Mouse (Mus musculus): ENCODE measurements around the gene Fcgr1. TPM values are rescaled to one million over a fixed set of nuclear protein-coding genes. Genes with fewer than 3 reads are reported as not detected.

The Fcgr1 gene
- 3.3 and 4.7 TPM in 2 replicates for polyA plus RNA-seq (2015; fragmentation: Nextera tagmentation; extraction: Ambion mirVana)

DNA sequence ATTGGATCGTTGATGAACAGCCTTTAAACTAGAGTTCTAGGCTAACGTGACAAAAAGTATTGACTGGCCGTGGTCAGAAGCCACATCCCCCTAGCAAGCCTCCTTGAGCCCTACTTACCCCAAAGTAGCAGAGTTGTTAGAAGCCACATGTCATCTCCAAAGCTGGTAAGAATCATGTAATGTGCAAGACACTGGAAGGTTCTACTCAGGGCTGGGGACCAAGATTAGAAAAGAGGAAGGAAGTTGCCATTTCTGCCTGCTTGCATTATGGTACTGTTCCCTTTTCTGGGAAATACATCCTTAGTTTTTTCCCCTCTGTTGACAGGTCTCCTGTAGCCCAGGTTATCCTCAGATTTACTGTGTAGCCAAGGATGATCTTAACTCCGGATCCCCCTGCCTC, at the start of gene Fcgr1:
TSS of gene Fcgr1 (minus strand) at position 183 of the 400 bp plus-strand sequence.

DNA sequence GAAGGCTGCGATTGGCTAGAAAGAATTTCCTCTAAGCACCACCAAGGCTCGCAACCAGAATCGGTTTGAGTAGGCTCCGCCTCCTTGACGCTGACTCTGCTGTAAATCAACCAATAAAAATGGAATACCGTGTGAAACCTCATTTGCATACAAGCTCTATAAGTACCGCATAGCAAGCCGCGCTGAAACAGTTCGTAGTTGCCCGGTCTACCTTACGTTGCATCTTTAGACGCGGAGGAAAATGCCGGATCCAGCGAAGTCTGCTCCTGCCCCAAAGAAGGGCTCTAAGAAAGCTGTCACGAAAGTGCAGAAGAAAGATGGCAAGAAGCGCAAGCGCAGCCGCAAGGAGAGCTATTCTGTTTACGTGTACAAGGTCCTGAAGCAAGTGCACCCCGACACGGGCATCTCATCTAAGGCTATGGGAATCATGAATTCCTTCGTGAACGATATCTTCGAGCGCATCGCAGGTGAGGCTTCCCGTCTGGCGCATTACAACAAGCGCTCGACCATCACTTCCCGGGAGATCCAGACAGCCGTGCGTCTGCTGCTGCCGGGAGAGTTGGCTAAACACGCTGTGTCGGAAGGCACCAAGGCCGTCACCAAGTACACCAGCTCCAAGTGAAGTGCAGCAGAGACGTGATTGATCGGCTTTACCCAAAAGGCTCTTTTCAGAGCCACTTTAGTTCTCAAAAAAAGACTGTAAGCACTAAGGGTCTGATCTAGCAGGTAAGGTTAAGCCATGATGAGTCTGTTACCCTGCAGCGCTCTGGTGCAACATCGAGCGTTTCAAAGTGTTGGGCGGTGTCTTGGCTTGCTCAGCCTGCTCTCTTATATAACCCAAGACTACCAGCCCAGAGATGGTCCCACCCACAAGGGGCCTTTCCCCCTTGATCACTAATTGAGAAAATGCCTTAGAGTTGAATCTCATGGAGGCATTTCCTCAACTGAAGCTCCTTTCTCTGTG, 24.0 kb downstream of the Fcgr1 start, which contains the start of gene Hist2h2bb:
TSS of gene Hist2h2bb (plus strand) at position 242 of the 964 bp plus-strand sequence.

DNA sequence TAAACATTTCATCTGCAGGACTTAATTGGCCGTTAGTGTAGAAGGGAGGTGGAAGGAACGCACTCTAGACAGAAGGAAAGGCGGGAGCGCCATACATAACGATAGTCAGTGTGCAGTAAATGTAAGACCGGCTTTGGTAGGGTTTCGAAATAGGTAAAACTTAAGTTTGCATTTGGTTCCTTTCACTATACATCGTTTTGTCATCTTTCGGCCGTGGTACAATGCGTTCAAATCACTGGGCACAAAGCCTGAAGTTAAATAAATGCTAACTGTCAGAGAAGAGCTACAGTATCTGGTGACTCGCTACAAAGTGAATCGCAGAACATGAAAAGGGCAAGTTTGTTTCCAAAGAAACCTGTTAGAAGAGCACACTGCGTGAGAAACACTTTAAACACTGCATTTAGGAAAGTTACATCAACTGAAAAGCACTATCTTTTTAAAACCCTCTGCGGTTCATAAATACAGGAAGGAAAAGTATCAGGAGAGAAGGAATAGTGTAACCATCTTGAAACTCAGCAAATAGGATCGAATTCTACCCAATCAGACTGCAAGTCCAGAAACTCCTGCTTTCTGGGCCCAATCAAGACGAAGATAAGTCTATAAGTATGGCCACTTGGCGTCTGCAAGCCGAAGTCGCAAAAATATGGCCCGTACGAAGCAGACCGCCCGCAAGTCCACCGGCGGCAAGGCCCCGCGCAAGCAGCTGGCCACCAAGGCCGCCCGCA, 25.6 kb downstream of the Fcgr1 start, which contains the start of gene Hist2h3b:
TSS of gene Hist2h3b (plus strand) at position 604 of the 725 bp plus-strand sequence.

DNA sequence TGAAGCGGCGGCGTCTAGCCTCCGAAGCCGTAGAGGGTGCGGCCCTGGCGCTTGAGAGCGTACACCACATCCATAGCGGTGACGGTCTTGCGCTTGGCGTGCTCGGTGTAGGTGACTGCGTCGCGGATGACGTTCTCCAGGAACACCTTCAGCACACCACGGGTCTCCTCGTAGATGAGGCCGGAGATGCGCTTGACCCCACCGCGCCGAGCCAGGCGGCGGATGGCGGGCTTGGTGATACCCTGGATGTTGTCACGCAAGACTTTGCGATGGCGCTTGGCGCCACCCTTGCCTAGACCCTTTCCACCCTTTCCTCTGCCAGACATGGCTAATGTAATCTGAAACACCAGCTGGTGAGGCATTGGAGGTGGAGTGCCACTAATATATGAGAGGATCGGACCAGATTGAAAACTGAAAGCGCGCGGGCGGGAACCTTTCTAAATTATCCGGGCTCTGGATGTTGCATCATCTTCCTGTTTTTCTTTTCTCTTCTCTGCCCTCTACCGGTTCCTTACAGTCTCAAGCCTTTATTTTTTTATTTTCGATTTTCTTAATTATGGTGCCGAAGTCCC, 30.7 kb downstream of the Fcgr1 start, which contains the start of gene Hist2h4:
TSS of gene Hist2h4 (minus strand) at position 333 of the 572 bp plus-strand sequence.

DNA sequence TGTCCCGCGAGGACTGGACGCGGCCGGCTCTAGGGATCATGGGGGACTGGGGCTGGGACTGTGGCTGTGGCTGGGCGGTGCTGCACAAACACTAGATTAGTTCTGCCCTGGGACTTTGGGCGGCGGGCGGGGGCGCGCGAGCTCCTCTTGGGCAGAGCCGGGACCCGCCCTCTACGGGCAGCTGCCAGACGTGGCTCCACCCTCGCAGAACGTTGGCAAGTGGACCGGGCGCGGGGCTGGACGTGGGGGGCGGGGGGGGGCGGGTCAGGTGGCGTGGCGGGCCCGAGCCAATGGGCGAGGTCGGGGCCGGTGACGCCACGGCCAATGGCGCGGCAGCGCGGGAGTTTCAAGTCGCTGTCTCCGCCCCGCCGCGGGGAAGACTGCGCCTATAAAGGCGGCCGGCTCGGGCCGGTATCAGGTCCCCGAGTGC, 47.3 kb downstream of the Fcgr1 start, which contains the start of gene Hist2h3c1:
TSS of gene Hist2h3c1 (plus strand) at position 259 of the 430 bp plus-strand sequence.

DNA sequence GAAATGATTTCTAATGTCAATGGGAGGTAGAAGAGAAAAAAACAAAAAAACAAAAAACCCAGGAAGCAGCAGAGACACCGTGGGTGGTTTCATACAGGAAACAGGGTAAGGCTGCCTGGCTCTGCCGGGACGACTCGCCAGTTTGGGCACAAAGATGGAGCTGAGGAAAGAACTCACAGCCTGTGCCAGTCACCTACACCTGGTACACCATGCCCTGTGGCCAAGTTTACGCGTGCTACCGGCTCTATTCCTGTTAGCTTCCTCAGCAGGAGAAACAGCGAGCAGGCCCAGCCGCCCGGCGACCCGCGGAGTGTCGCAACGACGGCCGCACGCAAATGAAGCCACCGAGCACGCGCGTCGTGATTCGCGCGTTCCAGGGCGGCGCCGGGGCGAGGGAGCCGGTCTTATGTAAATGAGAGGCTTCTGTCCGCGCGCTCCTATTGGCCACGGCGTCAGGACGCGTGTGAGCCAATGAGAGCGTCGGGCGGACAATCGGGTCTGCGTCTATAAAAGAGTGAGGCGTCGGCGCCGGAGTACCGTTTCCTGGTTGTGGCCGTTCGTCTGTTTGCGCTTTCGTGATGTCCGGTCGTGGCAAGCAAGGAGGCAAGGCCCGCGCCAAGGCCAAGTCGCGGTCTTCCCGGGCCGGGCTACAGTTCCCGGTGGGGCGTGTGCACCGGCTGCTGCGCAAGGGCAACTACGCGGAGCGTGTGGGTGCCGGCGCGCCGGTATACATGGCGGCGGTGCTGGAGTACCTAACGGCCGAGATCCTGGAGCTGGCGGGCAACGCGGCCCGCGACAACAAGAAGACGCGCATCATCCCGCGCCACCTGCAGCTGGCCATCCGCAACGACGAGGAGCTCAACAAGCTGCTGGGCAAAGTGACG, 48.5 kb downstream of the Fcgr1 start, which contains the start of gene Hist2h2aa1:
TSS of gene Hist2h2aa1 (plus strand) at position 495 of the 884 bp plus-strand sequence.

DNA sequence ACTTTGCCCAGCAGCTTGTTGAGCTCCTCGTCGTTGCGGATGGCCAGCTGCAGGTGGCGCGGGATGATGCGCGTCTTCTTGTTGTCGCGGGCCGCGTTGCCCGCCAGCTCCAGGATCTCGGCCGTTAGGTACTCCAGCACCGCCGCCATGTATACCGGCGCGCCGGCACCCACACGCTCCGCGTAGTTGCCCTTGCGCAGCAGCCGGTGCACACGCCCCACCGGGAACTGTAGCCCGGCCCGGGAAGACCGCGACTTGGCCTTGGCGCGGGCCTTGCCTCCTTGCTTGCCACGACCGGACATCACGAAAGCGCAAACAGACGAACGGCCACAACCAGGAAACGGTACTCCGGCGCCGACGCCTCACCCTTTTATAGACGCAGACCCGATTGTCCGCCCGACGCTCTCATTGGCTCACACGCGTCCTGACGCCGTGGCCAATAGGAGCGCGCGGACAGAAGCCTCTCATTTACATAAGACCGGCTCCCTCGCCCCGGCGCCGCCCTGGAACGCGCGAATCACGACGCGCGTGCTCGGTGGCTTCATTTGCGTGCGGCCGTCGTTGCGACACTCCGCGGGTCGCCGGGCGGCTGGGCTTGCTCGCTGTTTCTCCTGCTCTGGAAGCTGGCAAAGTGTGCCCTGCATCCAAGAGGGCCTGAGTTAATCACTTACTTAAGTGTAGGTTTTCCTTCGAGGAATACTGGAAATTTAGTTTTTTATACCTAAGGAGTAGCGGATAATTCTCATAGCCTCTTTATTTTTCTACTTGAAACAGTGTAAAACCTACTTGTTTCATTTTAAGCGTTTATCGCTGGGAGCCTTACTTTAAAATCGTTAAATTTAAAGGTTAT, 53.6 kb downstream of the Fcgr1 start, which contains the start of gene Hist2h2aa2:
TSS of gene Hist2h2aa2 (minus strand) at position 328 of the 850 bp plus-strand sequence.

DNA sequence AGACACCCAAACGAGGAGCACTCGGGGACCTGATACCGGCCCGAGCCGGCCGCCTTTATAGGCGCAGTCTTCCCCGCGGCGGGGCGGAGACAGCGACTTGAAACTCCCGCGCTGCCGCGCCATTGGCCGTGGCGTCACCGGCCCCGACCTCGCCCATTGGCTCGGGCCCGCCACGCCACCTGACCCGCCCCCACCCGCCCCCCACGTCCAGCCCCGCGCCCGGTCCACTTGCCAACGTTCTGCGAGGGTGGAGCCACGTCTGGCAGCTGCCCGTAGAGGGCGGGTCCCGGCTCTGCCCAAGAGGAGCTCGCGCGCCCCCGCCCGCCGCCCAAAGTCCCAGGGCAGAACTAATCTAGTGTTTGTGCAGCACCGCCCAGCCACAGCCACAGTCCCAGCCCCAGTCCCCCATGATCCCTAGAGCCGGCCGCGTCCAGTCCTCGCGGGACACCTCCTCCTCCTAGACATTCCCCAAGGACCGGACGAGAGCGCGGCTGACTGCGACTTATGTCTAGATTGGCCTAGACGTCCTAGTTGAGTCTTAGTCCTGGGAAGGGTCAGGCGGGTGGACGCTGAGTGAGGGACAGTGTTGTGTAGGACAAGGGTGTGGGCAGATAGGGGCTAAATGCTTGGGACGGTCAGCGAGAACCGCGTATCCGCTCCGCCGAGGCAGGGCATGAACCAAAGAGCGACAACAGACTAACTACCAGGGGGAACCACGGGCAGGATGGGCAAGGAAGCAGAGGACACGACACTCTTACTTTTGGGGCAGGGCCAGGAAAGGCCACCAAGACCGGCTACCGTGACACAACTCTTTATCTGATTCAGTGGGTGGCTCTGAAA, 54.6 kb downstream of the Fcgr1 start, which contains the start of gene Hist2h3c2:
TSS of gene Hist2h3c2 (minus strand) at position 174 of the 840 bp plus-strand sequence.

Small RNAs within 50 kb of the gene (microRNA-seq; reads per million reads assigned to microRNA genes)
- 0 reads per million in 2 experiments for gene Gm47311
- gene Gm47313: 0 reads per million in 2 experiments

Other genes with a start within 250 kb of the Fcgr1 start
- gene Vps45, start 235.5 kb downstream of the Fcgr1 start, polyA plus RNA-seq (2015; fragmentation: Nextera tagmentation; extraction: Ambion mirVana): 26.6 and 29.7 TPM in 2 replicates
- 20.5 and 21.8 TPM in 2 replicates for gene Otud7b, start 189.4 kb downstream of the Fcgr1 start, polyA plus RNA-seq (2015; fragmentation: Nextera tagmentation; extraction: Ambion mirVana)
- 8.6 and 10.7 TPM in 2 replicates for gene Mtmr11, start 132.0 kb downstream of the Fcgr1 start, polyA plus RNA-seq (2015; fragmentation: Nextera tagmentation; extraction: Ambion mirVana)
- 39.7 and 47.5 TPM in 2 replicates for gene Sf3b4, start 121.6 kb downstream of the Fcgr1 start, polyA plus RNA-seq (2015; fragmentation: Nextera tagmentation; extraction: Ambion mirVana)
- 0.71 and 0.97 TPM in 2 replicates for gene Sv2a, start 112.8 kb downstream of the Fcgr1 start, polyA plus RNA-seq (2015; fragmentation: Nextera tagmentation; extraction: Ambion mirVana)
- 47.6 and 49.2 TPM in 2 replicates for gene Bola1, start 74.3 kb downstream of the Fcgr1 start, polyA plus RNA-seq (2015; fragmentation: Nextera tagmentation; extraction: Ambion mirVana)
- 0.63 TPM in 1 of 2 replicates, not detected in the other for gene Hist2h2ab, start 74.1 kb downstream of the Fcgr1 start, polyA plus RNA-seq (2015; fragmentation: Nextera tagmentation; extraction: Ambion mirVana)
- gene Hist2h2ac, start 73.1 kb downstream of the Fcgr1 start, polyA plus RNA-seq (2015; fragmentation: Nextera tagmentation; extraction: Ambion mirVana): 2.5 and 2.6 TPM in 2 replicates
- 1.4 and 1.6 TPM in 2 replicates for gene Hist2h2be, start 72.8 kb downstream of the Fcgr1 start, polyA plus RNA-seq (2015; fragmentation: Nextera tagmentation; extraction: Ambion mirVana)
- gene Hist2h3c2, start 54.8 kb downstream of the Fcgr1 start, polyA plus RNA-seq (2015; fragmentation: Nextera tagmentation; extraction: Ambion mirVana): 4.7 and 4.9 TPM in 2 replicates
- 149 and 171 TPM in 2 replicates for gene Hist2h2aa2, start 53.7 kb downstream of the Fcgr1 start, polyA plus RNA-seq (2015; fragmentation: Nextera tagmentation; extraction: Ambion mirVana)
- gene Hist2h2aa1, start 48.5 kb downstream of the Fcgr1 start, polyA plus RNA-seq (2015; fragmentation: Nextera tagmentation; extraction: Ambion mirVana): 42.9 and 46.5 TPM in 2 replicates
- 0.76 TPM in 1 of 2 replicates, not detected in the other for gene Hist2h3c1, start 47.3 kb downstream of the Fcgr1 start, polyA plus RNA-seq (2015; fragmentation: Nextera tagmentation; extraction: Ambion mirVana)
- gene Hist2h4, start 30.7 kb downstream of the Fcgr1 start, polyA plus RNA-seq (2015; fragmentation: Nextera tagmentation; extraction: Ambion mirVana): 2.2 and 6.7 TPM in 2 replicates
- gene Hist2h3b, start 25.3 kb downstream of the Fcgr1 start, polyA plus RNA-seq (2015; fragmentation: Nextera tagmentation; extraction: Ambion mirVana): 10.9 and 17.3 TPM in 2 replicates
- 3.3 and 4.0 TPM in 2 replicates for gene Hist2h2bb, start 24.2 kb downstream of the Fcgr1 start, polyA plus RNA-seq (2015; fragmentation: Nextera tagmentation; extraction: Ambion mirVana)
- 0.14 and 0.28 TPM in 2 replicates for gene BC107364, start 158.3 kb upstream of the Fcgr1 start, polyA plus RNA-seq (2015; fragmentation: Nextera tagmentation; extraction: Ambion mirVana)
- gene Hfe2, start 231.2 kb upstream of the Fcgr1 start, polyA plus RNA-seq (2015; fragmentation: Nextera tagmentation; extraction: Ambion mirVana): 125 and 141 TPM in 2 replicates